Mouse (Mus musculus): ENCODE results near the gene Itk.

Gene Itk

DNA sequence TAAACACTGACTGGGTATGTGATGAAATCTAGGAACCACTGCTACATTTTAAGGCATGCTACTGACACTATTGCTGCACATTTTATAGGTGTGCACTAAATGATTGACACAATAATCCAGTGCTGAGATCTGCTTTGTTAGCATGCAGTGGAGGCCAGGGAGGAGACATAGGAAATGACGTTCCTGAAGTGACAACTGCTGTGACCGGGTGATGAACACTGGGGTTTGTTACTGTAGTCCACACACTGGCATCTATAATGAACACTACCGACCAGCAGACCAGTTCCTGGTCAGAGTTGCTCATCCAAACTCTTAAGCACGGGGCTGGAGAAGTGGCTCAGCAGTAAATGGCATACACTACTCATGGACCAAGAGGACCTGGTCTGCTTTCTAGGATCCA lies 4.1 kb upstream of the Itk start:
- no peak for DNase-seq (ENCODE audit: low read depth, low spot score)

DNA sequence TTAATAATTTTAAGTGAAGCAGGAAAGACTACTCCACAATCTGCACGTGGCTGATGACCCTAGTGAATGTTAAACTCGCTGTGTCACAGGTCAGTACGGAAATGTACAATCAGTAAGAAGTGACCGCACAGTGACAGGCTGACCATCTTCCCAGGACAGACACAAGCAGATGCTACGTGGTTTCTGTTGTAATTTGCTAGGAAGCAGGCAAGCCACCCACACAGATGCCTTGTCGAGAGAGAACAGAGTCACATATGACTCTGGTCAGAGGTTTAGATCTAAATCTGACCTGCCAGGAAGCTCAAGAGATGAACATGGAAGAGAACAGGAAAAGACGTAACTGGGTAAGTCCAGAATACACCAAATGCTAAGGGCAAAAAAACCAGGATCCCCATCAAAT lies 3.6 kb upstream of the Itk start:
- DNase-seq (ENCODE audit: low read depth, low spot score), result no peak

DNA sequence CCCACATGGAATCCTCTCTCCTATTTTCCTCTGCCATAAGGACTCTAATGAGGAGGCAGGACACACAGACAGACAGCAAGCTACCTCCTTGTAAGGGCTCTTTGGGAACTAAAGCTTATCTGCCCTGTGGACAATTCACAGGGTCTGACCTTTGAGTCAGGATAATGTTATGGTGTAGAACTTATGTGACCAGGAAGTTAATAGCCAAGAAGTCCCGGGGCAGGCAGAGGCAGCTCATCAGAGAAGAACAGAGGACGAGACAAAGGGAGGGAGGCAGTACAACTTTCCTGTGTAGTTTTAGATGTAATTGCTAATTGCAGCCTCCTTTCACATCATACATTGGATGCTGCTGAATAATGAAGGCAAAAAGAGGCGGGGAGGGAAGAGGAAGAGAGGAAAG lies 1.3 kb upstream of the Itk start:
- DNase-seq (ENCODE audit: low read depth, low spot score), result no peak

DNA sequence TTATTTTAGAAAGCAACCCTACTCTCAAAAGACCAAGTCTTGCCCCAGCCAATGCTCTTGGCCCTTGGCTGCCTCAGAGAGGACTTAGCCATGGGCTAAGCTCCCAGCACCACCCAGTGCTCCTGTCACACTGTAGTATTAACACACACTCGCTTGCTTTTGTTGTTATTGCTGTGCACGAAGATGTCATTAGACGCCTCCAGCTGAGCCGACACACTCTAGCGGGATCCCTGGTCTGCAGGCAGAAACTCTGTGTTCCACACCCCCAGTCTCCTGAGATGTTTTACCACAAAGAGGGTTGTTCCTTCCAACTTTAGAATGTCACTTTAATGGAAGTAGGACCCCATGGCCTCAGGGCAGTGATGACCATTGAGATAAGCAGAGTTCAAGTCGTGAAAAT lies 877 bp downstream of the Itk start:
- DNase-seq (ENCODE audit: low read depth, low spot score), result no peak

DNA sequence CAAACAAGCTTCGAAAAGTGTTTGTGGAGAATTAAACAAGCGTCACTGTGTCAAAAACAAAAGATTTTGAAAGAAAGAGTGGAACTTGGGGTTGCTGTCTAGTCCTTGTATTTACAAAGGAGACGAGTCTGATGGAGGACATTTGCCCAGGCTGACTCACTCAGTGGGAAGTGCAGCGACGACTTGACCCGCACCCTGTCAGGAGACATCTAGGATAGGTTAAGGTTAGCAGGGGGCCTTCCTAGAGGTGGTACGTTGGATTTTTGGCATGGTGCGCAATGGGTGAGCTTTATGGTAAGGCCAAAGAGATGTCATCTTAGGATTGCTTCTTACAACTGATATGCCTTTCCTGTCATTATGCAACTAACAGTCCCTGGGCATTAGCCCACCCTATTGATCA lies 2.3 kb downstream of the Itk start:
- DNase-seq (ENCODE audit: low read depth, low spot score), result no peak

DNA sequence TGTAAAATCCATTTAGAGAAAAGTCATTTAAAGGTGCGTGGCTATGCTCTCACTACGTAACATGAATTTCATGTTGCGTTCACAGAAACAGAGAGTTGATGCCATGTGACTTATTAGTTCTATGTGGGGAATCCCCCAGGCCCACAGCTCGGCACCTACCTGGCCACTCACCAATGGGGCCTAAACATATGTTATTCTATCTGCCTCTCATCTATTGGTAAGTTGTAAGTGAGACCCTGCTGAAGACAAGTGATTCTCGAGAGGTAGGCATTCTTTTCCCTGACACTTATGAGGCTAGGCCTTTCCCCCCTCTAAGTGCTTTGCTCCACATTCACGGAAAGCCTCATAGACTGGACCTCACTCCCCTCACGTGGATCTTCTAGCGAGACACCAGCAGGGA lies 2.8 kb downstream of the Itk start:
- DNase-seq (ENCODE audit: low read depth, low spot score), result no peak

DNA sequence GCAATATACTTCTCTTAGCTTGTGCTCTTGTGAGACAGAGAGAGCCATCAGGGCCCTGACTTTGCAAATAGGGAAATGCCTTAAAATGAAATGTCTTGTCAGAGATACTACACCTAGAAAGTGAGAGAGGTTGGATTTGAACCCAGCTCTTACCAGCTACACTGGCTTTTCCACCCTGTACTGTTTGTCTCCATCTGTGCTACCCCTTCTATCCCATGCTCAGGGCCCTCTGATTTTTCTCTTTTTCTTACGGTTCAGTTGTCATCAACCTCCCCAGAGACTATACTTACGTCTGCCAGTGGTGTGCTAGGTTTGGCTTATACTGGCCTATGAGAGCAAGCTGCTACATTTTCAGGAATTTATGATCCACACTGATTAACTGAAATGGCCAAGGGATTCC lies 4.4 kb downstream of the Itk start:
- DNase-seq (ENCODE audit: low read depth, low spot score), result no peak

DNA sequence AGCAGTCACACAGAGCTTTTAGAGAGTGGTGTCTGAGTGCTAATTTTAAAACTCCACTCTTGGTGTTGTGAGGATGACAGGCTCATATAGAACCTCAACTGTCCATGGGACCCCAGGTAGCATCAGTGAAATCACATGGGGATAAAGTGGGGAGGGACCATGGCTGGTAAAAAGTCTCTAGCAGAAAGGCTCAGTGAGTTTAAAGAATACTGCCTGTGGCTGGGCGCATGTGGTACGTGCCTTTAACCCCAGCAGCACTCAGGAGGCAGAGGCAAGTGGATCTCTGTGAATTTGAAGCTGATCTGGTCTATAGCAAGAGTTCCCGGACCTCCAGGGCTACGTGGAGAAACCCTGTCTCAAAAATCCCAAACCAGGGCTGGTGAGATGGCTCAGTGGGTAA lies 6.8 kb downstream of the Itk start:
- DNase-seq (ENCODE audit: low read depth, low spot score), result no peak

DNA sequence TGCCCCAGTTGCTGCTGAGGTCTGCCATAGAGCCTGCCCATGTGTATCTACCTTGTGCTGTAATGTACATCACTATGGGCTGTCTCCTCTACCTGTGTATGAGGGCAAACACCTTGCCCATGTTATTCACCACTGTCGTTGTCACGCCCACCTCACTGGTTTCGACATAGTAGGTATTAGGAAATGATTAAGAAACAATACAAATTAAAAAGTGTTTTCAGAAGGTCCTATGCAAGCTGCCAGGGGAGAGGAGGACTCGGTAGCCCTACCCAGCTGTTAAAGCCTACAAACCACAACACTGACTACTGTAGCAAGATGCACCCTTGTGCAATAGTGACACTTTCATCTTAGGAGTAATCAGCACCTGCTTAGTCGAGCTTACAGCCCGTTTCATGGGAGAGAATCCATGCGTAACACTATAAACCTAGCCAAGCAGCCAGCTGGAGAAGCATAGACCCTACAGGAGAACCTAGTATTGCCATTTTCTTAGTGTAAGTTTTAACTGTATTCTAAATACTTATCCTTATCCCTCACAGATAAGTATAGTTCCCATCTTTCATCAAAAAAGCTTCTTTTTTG lies 9.1 kb downstream of the Itk start:
- no peak for DNase-seq (ENCODE audit: low read depth, low spot score)

DNA sequence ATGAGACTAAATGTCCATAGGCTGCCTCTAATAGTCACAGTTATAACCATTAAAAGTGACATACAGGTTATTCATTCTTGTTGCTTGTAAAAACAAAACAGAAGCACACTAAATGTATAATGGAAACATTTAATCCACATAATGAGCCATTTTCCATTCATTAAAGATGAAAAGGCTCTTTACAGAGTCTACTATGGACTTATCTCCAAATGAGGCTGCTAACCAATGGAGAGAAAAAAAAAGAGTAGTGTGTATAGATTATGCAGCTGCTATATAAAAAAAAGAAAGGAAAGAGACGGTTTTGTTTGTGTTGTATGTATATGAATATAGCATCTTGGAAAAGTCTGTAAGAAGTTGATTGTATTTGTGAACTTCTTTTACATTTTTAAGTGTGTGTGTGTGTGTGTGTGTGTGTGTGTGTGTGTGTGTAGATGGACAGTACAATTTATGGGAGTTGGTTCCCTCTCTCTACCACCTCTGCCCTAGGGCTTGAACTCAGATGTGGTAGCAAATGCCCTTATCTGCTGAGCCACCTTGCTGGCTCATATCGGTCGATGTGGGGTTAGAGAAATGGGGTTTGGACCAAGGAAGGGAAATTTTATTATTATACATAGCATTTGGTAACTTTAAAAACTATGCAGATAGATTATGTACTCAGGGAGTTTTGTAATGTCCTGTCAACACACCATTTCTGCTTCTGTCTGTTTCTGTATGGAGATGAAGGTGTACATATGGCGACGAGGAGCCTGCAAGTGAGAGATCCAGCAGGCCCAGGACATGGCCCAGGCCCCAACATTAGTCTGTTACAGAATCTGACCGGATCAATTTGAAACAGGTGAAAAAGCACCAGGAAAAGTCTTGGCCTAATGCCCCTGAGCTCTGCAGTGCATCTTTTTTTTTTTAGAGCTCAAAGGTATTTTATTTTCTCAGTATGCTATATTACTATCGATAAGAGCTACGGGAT lies 11.2 kb downstream of the Itk start:
- DNase-seq (ENCODE audit: low read depth, low spot score), result no peak

DNA sequence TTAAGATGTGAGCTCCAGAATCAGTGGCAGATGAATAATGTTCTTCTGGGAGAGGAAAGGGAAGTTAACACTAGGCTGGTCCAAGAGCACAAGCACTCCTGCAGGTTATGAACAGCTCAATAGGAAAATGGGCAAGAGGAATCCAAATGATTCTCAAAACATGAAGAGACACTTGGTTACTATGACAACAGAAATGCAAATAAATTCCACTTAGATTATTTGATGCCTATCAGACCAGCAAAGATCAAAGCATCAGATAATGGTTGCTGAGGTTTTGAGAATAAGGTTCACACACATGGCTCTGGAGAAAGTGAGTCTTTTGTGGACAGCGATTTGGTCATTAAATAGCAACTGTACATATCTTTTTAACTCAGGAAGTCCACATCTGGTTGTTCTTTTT lies 12.0 kb downstream of the Itk start:
- DNase-seq (ENCODE audit: low read depth, low spot score), result no peak

DNA sequence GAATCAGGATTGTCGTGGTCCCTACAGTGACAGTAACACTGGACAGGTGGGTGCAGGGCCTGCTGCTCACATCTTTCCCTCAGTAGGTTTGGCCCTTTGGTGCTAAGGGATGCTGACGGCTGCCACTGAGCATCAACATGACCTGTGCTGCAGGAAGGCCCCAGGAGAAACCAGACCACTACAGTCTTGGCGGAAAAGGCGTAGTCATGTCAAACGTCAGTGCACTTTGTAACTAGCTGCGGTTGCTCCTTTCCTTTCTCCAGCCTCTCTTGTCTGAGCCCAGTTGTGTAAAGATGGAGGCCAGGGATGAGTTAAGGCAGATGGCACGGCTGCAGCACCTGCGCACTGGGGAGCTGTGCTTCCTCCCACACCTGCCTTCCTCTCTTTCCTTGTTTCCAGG lies 14.3 kb downstream of the Itk start:
- no peak for DNase-seq (ENCODE audit: low read depth, low spot score)

DNA sequence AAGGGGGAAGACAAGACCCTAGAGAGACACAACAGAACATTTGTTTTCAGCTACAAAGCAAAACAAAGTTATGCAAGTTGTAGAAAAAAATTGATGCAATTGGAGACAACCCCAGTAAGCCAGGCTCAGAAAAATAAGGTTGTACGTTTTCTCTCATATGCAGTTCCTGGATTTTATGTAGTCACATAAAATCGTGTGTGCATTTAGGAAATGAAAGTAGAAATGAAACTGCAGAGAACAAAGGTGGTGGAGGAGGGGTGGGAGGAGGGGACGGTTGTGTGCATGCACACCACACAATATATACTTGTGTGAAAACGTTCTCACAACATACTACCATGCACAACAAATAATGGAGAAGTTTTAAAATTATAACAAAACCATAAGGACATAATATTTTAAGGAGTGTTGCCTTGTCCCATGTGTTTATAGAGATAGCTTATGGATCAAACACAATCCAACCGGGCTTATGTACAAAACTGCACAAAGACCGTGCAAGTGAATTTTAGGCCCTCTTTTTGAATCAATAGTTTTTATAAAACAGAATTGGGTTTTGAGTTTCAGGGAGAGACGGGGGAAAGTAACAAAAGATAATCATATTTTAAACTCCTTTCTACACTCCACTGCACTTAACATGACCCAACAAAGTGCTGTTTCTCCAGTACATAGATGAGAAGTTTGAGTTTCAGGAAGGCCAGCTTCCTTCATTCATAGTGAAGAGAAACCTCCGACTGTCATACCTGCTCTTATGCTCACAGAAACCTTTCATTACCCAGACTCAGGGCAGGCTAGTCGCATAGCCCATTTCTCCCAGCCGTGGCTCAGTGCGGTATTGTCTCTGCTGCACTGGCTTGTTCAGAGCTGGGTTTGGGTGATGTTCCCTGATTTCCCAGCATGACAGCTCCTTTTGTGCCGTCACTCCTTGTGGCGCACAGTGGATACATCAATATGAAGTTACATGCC lies 16.0 kb downstream of the Itk start:
- DNase-seq (ENCODE audit: low read depth, low spot score), result no peak

DNA sequence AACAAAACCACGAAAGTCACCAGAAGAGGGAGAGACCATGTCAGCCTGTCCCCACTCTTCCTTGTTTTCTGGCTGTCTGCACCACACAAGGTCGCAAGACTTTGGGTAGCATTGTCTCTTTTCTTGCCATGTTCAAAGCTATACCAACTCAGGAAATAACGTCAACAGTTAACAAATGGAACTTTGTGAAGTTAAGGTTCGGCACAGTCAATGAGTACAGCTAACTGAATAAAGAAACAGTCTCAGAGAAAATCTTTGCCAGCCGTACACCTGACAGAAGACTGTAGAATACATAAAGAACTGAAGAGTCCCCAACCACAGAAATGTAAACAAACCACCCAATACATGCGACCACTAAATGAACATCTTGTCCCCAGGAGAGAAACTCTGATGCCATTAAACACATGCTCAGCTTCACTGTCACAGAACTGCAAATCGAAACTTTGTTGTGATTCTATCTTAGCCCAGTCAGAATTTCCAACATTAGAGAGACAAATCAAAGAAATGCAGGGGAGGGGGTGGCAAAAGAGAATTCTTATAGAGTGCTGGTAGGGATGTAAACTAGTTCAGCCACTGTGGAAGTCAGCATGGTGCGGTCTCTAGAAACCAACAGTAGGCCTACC lies 16.9 kb downstream of the Itk start:
- no peak for DNase-seq (ENCODE audit: low read depth, low spot score)

DNA sequence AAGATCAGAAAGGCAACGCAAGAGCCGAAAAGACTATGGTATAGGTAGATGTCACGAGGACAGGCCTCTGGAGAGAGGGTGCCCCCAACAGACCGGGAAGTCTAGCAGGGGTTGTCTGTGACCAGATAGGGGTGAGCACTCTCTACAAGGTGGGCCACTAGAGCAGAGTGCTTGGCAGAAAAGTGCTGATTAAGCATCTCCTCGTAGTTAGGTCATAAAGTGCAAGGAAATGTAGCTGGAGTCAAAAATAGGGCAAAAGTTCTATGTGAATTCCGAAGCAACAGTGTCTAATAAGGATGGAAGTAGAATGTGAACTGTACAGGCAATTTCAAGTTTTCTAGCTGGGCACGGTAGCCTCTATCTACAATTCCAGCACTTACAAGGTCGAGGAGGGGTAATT lies 18.1 kb downstream of the Itk start:
- DNase-seq (ENCODE audit: low read depth, low spot score), result no peak

DNA sequence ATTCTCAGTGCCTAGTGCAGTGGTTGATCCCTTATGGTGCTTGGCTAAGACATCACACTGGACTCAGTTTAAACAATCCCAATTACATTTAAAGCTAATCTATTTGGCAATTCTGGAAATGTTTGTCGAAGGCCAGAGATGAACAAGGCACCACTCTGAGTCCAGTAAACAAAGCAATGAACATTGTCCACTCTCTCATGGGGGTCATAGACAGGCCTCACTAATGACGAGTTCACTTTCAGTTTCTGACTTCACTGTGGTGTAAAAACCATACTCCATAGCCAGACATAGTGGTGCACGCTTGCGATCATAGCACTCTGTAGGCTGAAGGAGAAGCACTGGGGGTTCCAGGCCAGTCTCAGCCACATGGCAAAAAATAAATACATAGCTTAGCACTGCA lies 18.9 kb downstream of the Itk start:
- DNase-seq (ENCODE audit: low read depth, low spot score), result no peak

DNA sequence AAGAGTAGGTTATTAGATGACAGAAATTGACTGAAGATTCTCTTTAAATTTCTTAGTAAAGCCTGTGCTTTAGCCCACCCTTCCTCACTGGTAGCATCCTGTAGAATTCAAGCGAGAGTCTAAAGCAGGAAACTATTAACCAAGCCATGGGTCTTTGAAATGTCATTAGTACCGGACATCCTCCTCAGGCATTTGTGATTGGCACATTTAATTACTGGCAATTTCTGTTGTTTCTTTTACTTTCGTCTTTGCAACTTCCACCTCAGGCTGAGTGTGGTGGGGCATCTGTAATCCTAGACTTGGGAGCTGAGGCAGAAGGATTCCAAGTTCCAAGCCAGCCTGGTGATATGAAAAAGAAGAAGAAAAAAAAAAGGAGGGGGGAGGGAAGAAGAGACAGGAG lies 23.0 kb downstream of the Itk start:
- no peak for DNase-seq (ENCODE audit: low read depth, low spot score)

DNA sequence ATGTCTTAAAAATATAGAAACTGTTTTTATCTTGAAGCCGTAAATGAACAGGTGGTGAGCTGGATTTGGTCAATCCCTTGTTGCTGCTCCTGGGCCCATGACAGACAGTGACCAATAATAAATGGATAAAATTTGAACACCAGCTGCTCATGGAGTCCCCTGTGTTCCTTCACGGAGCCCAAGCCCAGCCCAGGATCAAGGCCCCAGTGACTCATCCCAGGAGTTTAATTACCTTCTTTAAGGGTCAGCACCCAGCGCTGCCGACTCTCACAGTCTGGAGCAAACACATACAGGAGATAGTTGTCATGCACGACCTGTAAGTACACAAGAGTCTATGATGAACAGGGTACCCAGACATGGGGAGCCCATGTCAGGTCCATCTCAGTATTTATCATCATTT lies 23.6 kb downstream of the Itk start:
- no peak for DNase-seq (ENCODE audit: low read depth, low spot score)

DNA sequence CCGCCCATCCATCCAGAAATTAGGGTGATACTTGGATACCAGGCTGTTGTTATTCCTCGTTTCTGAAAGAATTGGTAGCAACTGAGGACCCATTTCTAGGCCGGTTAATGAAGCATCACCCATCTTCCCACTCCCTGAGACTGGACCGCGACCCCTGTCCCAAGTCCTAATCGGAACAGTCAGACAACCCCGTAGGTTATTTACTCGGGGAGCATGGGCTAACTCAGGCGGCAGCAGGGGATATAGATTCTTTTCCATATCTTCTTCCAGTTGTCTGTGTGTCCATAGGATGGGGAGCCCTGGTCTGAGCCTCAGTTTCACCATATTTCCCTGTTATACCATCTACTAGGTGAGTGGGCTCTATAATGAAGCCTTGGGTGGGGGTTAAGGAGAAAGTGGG lies 25.5 kb downstream of the Itk start:
- no peak for DNase-seq (ENCODE audit: low read depth, low spot score)

DNA sequence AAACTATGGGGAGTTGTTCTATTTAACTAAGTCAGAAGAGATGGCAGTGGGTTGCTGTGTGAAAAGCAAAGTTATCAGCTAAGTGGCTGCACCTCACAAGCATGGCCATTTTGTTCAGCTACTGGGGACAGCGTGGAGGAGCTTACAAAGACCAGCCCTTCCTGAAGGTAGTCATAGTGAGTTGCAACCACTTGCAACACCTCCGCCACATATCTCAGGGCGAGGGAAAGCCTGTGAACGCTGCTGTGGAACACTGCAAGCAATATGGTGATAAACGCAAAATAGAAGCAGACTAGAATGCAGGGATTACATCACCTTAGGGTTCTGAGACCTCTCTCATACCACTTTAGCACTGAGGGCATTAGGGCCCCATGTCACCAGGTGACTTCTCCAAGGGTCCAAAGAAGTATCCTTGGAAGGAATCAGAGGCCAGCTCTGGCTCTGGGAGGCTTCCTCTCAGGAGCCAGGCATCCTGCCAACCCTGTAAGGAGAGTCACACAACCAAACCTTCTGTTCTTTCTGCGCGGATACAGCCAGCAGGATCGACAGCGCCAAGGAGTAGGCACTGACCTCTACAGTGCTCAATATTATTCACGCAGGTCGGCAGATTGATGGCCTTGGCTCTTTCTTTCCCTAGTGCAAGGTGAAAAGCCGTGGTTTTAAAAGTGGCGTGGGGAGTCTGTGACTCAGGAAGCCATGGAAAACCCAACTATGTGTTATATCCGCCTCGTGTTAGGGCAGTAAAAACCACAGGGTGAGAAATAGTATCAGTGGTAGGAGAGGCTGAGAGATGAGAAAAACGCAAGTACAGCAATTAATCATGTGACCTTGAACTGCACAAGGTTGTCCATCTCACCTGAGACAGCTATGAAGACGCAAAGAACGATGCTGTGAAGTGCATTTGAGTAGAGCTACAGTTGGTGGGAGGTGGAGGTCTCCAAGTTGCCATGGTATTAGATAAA lies 27.0 kb downstream of the Itk start:
- DNase-seq (ENCODE audit: low read depth, low spot score), result no peak

Measured in ZHBTc4 (cell line).